Mouse (Mus musculus): Measurements from ENCODE around the gene Prickle4. TPM values are rescaled to one million over a fixed set of nuclear protein-coding genes. Genes with fewer than 3 reads are reported as not detected.

The Prickle4 gene
- total and polyA plus RNA-seq, 3 experiments = 3.7 to 8.3 (median 3.9) TPM

DNA sequence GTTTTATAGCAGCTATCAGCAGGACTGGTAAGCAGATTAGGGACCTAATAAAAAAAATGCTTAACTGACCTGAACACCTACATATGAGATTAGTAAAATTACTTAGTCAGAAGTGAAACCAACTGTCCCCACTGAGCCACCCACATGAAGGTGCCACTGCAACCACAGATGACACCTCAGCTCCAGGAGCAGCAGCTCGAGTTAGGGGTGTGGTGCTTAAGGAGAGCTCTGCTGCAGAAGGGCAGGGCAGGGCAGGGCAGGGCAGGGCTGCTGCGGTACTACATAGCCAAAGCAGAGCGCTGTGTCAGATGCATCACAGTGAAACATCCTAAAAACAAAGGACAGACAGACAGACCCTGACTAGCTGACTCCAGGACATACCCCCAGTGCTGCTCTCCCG, 11.7 kb downstream of the Prickle4 start:
- no peak for DNase-seq
- Histone ChIP-seq H3K79me2 (replicated peaks; ENCODE audit: control insufficient read depth, insufficient read depth, low read length) (no peaks in the 10 kb centered on the region), H3K4me1 (ENCODE audit: control insufficient read depth, insufficient read depth, low read length) (no peaks in the 10 kb centered on the region), H3K27ac (no peak overlapping the region), H3K4me3 (no peak overlapping the region), H3K9ac (ENCODE audit: low read depth, low read length) (no peak overlapping the region), H3K27me3 (ENCODE audit: control insufficient read depth, insufficient read depth, low read length) (no peaks in the 10 kb centered on the region), H3K36me3 (ENCODE audit: control insufficient read depth, insufficient read depth, low read length) (no peaks in the 10 kb centered on the region)
- TF ChIP-seq EP300 (IDR thresholded peaks at IDR 0.05; ENCODE audit: insufficient read depth, low read depth, low read length) (no peak), CTCF (IDR thresholded peaks at IDR 0.05) (no peak), POLR2A (IDR thresholded peaks at IDR 0.05; ENCODE audit: insufficient read depth, low read depth, low read length) (no peak)
- intact Hi-C loops (cut with DNase I) = no loop called here
- 79% methylated on average over 4 of the region's 4 CpGs for WGBS

DNA sequence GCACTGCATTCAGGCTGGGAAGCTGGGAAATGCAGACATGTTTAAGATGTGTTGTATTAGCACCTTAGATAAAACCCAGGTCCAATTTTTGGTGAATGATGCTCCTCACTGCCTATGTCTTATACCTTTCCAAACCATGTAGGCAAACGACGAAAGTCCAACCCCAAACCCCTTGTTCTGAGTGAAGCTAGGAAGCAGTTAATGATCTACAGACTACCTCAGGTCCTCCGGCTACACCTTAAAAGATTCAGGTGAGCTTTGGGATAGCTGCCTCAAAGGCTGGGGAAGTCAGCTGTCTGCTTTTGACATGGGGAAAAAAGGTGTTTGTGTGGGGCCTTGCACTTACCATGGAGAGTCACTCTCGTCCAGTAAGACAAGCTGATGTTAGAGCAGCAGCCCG, 15.8 kb downstream of the Prickle4 start:
- DNase-seq = no peak
- TF ChIP-seq EP300 (IDR thresholded peaks at IDR 0.05; ENCODE audit: insufficient read depth, low read depth, low read length) = no peak
- no peak for TF ChIP-seq CTCF (IDR thresholded peaks at IDR 0.05)
- TF ChIP-seq POLR2A (IDR thresholded peaks at IDR 0.05; ENCODE audit: insufficient read depth, low read depth, low read length) = no peak
- Histone ChIP-seq H3K36me3 (ENCODE audit: control insufficient read depth, insufficient read depth, low read length) (no peaks in the 10 kb centered on the region), H3K79me2 (replicated peaks; ENCODE audit: control insufficient read depth, insufficient read depth, low read length) (no peaks in the 10 kb centered on the region), H3K4me3 (no peak overlapping the region), H3K9ac (ENCODE audit: low read depth, low read length) (no peak overlapping the region), H3K4me1 (ENCODE audit: control insufficient read depth, insufficient read depth, low read length) (no peaks in the 10 kb centered on the region), H3K27ac (no peak overlapping the region), H3K27me3 (ENCODE audit: control insufficient read depth, insufficient read depth, low read length) (no peaks in the 10 kb centered on the region)
- intact Hi-C loops (cut with DNase I) = loop anchor here (10.0 kb wide), 1 partner anchor 164 kb away; no protein-coding TSS in a partner anchor
- WGBS = 87% methylated on average over 5 of the region's 5 CpGs

DNA sequence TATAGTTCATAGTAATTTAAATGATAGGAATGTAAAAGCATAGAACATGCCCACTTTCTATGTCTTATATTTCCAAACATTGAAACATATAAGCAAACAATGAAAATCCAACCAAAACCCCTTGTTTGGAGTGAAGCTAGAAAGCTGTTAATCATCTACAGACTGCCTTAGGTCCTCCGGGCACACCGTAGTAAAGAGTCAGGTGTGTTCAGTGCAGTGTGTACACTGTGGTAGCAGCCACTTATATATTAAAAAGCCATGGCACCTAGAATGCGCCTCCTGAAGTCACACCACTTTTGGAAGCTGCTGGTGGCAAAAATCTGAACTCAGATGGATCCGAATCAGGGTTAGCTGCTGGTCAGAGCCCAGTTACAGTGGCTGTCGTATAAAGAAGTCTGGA, 16.3 kb downstream of the Prickle4 start:
- Histone ChIP-seq H3K36me3 (ENCODE audit: control insufficient read depth, insufficient read depth, low read length) (no peaks in the 10 kb centered on the region), H3K27me3 (ENCODE audit: control insufficient read depth, insufficient read depth, low read length) (no peaks in the 10 kb centered on the region), H3K4me3 (no peak overlapping the region), H3K79me2 (replicated peaks; ENCODE audit: control insufficient read depth, insufficient read depth, low read length) (no peaks in the 10 kb centered on the region), H3K4me1 (ENCODE audit: control insufficient read depth, insufficient read depth, low read length) (no peaks in the 10 kb centered on the region), H3K9ac (ENCODE audit: low read depth, low read length) (no peak overlapping the region), H3K27ac (no peak overlapping the region)
- TF ChIP-seq CTCF (IDR thresholded peaks at IDR 0.05) = no peak
- TF ChIP-seq POLR2A (IDR thresholded peaks at IDR 0.05; ENCODE audit: insufficient read depth, low read depth, low read length) = no peak
- TF ChIP-seq EP300 (IDR thresholded peaks at IDR 0.05; ENCODE audit: insufficient read depth, low read depth, low read length) = no peak
- WGBS = 93% methylated on average over 5 of the region's 5 CpGs
- no peak for DNase-seq
- intact Hi-C loops (cut with DNase I) = loop anchor here (10.0 kb wide), 1 partner anchor 163 kb away; no protein-coding TSS in a partner anchor

DNA sequence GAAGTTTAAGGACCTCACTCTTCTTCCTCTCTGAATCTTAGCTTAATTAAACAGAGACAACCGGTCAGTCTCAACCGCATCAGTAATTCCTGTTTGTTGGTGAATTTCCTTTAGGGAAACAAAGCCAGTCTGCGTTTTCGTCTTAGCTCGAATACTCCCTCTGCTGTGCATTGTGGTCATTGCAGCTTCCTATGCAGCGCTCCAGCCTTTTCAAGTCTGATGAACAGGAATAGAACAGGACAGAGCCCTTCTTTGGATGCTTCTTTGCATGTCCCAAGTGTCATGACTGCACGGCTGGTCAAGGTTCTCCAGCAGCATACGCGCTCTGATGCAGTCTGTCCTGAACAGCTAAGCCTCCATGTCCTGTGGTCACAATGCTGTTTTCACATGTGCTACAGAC, 18.0 kb downstream of the Prickle4 start:
- WGBS = 15% methylated on average over 9 of the region's 9 CpGs
- Histone ChIP-seq H3K36me3 (ENCODE audit: control insufficient read depth, insufficient read depth, low read length) (no peaks in the 10 kb centered on the region), H3K4me3 (no peak overlapping the region), H3K79me2 (replicated peaks; ENCODE audit: control insufficient read depth, insufficient read depth, low read length) (no peaks in the 10 kb centered on the region), H3K27me3 (ENCODE audit: control insufficient read depth, insufficient read depth, low read length) (no peaks in the 10 kb centered on the region), H3K4me1 (ENCODE audit: control insufficient read depth, insufficient read depth, low read length) (no peaks in the 10 kb centered on the region; the same call in 1 of the 2 replicates), H3K27ac (peak overlapping the region; percentile 30; the same call in 1 of the 2 replicates), H3K9ac (ENCODE audit: low read depth, low read length) (no peak overlapping the region)
- DNase-seq = peak; percentile 63 to 79
- no peak for TF ChIP-seq POLR2A (IDR thresholded peaks at IDR 0.05; ENCODE audit: insufficient read depth, low read depth, low read length)
- TF ChIP-seq CTCF (IDR thresholded peaks at IDR 0.05) = no peak; the same call in 1 of the 2 replicates
- TF ChIP-seq EP300 (IDR thresholded peaks at IDR 0.05; ENCODE audit: insufficient read depth, low read depth, low read length) = peak; percentile 44; the same call in 1 of the 2 replicates
- intact Hi-C loops (cut with DNase I) = loop anchor here (1.0 to 10.0 kb wide), 3 partner anchors 62 to 203 kb away; no protein-coding TSS in a partner anchor

DNA sequence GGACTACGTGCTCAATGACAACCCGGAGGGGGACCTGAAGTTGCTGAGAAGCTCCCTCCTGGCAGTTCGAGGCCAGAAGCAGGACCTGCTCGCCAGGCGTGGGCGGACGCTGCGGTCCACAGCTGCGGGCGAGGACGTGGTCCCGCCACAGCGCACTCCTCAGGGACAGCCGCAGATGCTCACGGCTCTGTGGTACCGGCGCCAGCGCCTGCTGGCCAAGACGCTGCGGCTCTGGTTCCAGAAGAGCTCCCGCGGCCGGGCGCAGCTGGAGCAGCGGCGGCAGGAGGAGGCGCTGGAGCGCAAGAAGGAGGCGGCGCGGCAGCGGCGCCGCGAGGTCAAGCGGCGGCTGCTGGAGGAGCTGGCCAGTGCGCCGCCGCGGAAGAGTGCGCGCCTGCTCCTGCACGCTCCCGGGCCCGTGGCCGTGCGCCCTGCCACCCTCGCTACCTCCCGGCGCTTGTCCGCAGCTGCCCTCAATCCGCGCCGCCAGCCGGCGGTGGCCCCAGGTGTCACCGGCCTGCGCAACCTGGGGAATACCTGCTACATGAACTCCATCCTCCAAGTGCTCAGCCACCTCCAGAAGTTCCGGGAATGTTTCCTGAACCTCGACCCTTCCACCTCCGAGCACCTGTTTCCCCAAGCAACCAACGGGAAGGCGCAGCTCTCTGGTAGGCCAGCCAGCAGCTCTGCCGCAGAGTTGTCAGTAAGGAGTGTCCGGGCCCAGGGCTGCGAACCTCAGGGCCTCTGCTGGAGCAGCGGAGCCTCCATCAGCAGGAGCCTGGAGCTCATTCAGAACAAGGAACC, 22.0 kb downstream of the Prickle4 start:
- intact Hi-C loops (cut with DNase I) = loop anchor here (10.0 kb wide), 1 partner anchor 158 kb away; no protein-coding TSS in a partner anchor
- H3K27ac ChIP-seq = no peak overlapping the region; the same call in 1 of the 2 replicates

GRCm38 (mm10) chr17:47671988-47672310, 22.6 kb downstream of the Prickle4 start:
- no peaks in the 10 kb centered on the region for H3K36me3 ChIP-seq (ENCODE audit: control insufficient read depth, insufficient read depth, low read length)
- no peaks in the 10 kb centered on the region; the same call in 1 of the 2 replicates for H3K4me1 ChIP-seq (ENCODE audit: control insufficient read depth, insufficient read depth, low read length)
- H3K79me2 ChIP-seq (replicated peaks; ENCODE audit: control insufficient read depth, insufficient read depth, low read length) = no peaks in the 10 kb centered on the region
- H3K27me3 ChIP-seq (ENCODE audit: control insufficient read depth, insufficient read depth, low read length) = no peaks in the 10 kb centered on the region
- no peak overlapping the region; the same call in 1 of the 2 replicates for H3K27ac ChIP-seq
- TF ChIP-seq EP300 (IDR thresholded peaks at IDR 0.05; ENCODE audit: insufficient read depth, low read depth, low read length) (no peak), POLR2A (IDR thresholded peaks at IDR 0.05; ENCODE audit: insufficient read depth, low read depth, low read length) (no peak), CTCF (IDR thresholded peaks at IDR 0.05) (no peak)
- WGBS = 48% methylated on average over 14 of the region's 14 CpGs
- no peak for DNase-seq
- intact Hi-C loops (cut with DNase I) = loop anchor here (10.0 kb wide), 1 partner anchor 157 kb away; no protein-coding TSS in a partner anchor
- peak overlapping the region; percentile 38 for H3K4me3 ChIP-seq
- H3K9ac ChIP-seq (ENCODE audit: low read depth, low read length) = peak overlapping the region; percentile 58

More for the DNA sequence above, 22.0 kb downstream of the Prickle4 start:
- Histone ChIP-seq H3K9ac (ENCODE audit: low read depth, low read length) (peak overlapping the region; percentile 70), H3K27me3 (ENCODE audit: control insufficient read depth, insufficient read depth, low read length) (no peaks in the 10 kb centered on the region), H3K4me1 (ENCODE audit: control insufficient read depth, insufficient read depth, low read length) (no peaks in the 10 kb centered on the region; the same call in 1 of the 2 replicates), H3K79me2 (replicated peaks; ENCODE audit: control insufficient read depth, insufficient read depth, low read length) (no peaks in the 10 kb centered on the region), H3K36me3 (ENCODE audit: control insufficient read depth, insufficient read depth, low read length) (no peaks in the 10 kb centered on the region), H3K4me3 (peak overlapping the region; percentile 38)
- TF ChIP-seq EP300 (IDR thresholded peaks at IDR 0.05; ENCODE audit: insufficient read depth, low read depth, low read length) = no peak
- TF ChIP-seq CTCF (IDR thresholded peaks at IDR 0.05) = peak; percentile 51
- TF ChIP-seq POLR2A (IDR thresholded peaks at IDR 0.05; ENCODE audit: insufficient read depth, low read depth, low read length) = no peak
- WGBS = 11% methylated on average over 68 of the region's 68 CpGs
- peak; percentile 75 to 82 for DNase-seq
